Mouse (Mus musculus) retina, adult 2 months (tissue): ENCODE measurements around the gene Irf9.

ENCODE experiments used
- DNase-seq: peaks from one replicate; pipeline ENCODE4 v3.0.0-alpha.2; 2012; ENCODE audit warnings: low read depth, low spot score

Gene Irf9

GRCm38 (mm10) chr14:55580731-55581130, 22.6 kb upstream of the Irf9 start:
- DNase-seq: no peak

- no peak for DNase-seq
Observed at GRCm38 (mm10) chr14:55581981-55582681, 21.2 kb upstream of the Irf9 start.

GRCm38 (mm10) chr14:55584303-55584701, 19.1 kb upstream of the Irf9 start:
- no peak for DNase-seq

GRCm38 (mm10) chr14:55584702-55585565, 18.4 kb upstream of the Irf9 start, which contains the start of gene Emc9:
Emc9 (minus strand) TSS chr14:55585302.
- no peak for DNase-seq

GRCm38 (mm10) chr14:55585566-55585960, 17.8 kb upstream of the Irf9 start:
- no peak for DNase-seq

- no peak for DNase-seq
Observed at GRCm38 (mm10) chr14:55586149-55586548, 17.2 kb upstream of the Irf9 start.

- no peak for DNase-seq
Observed at GRCm38 (mm10) chr14:55589271-55589670, 14.1 kb upstream of the Irf9 start.

GRCm38 (mm10) chr14:55589771-55590448, 13.5 kb upstream of the Irf9 start:
- DNase-seq: no peak

GRCm38 (mm10) chr14:55590748-55591330, 12.5 kb upstream of the Irf9 start, which contains the start of gene Psme2:
Psme2 (minus strand) TSS chr14:55591113.
- no peak for DNase-seq

- peak; percentile 83 for DNase-seq
Observed at GRCm38 (mm10) chr14:55591331-55591891, 12.0 kb upstream of the Irf9 start, which contains the start of gene Rnf31. Rnf31 (plus strand) TSS chr14:55591708.

- DNase-seq: no peak
Observed at GRCm38 (mm10) chr14:55592226-55592625, 11.1 kb upstream of the Irf9 start.

GRCm38 (mm10) chr14:55596036-55596690, 7.2 kb upstream of the Irf9 start:
- DNase-seq: no peak

GRCm38 (mm10) chr14:55598521-55599390, 4.6 kb upstream of the Irf9 start:
- DNase-seq: no peak

- peak; percentile 60 for DNase-seq
Observed at GRCm38 (mm10) chr14:55603633-55604576, 534 bp downstream of the Irf9 start.

- DNase-seq: no peak
Observed at GRCm38 (mm10) chr14:55604823-55605222, 1.5 kb downstream of the Irf9 start.

GRCm38 (mm10) chr14:55605743-55606459, 2.5 kb downstream of the Irf9 start:
- DNase-seq: no peak

- DNase-seq: no peak
Observed at GRCm38 (mm10) chr14:55608339-55608738, 5.0 kb downstream of the Irf9 start.

- DNase-seq: no peak
Observed at GRCm38 (mm10) chr14:55613346-55613745, 10.0 kb downstream of the Irf9 start.
